Mouse (Mus musculus): ENCODE data around the gene Hoxd4.

The Hoxd4 gene

DNA sequence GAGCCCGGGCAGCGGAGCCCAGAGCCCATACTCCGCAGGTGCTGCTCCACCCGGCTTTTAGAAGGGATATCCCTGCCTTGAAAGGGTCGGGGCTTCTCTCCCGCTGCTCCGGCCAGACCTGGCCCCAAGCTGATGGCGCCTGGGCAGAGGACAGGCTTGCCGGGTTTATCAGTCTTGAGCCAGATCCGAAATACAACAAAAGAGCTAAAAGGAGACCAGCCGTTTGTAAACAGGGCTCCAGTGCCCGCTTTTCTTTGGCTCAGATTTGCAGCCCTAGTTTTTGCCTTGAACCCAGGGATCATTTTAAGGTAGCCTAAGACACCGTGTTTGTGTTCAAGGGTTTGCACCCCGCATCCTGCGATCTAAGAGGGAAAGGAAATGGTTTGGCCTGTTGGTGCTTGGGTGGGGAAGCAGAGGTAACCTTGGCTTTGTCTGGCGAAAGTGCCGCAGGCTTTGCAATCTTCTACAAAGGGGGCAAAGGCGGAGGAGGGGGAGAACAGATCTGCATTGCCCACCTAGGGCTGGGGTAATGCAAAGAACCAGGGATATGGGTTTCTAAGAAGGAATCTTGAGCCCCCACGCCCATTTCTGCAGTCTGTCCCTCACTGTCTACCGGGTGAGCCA lies 18.8 kb upstream of the Hoxd4 start:
- DNase-seq (ENCODE audit: low spot score), result no peak

- no peak for DNase-seq (ENCODE audit: low spot score)
These were observed 18.3 kb upstream of the Hoxd4 start for GRCm38 (mm10) chr2:74693432-74693827.

GRCm38 (mm10) chr2:74694066-74694465 lies 17.7 kb upstream of the Hoxd4 start:
- no peak for DNase-seq (ENCODE audit: low spot score)

- no peak for DNase-seq (ENCODE audit: low spot score)
These were observed 16.3 kb upstream of the Hoxd4 start for GRCm38 (mm10) chr2:74695383-74695782.

GRCm38 (mm10) chr2:74695813-74696430 lies 15.8 kb upstream of the Hoxd4 start:
- DNase-seq (ENCODE audit: low spot score), result no peak

GRCm38 (mm10) chr2:74696442-74697335 lies 15.0 kb upstream of the Hoxd4 start:
- no peak for DNase-seq (ENCODE audit: low spot score)

GRCm38 (mm10) chr2:74697567-74698121 lies 14.1 kb upstream of the Hoxd4 start, which contains the start of gene Hoxd9:
Hoxd9 (plus strand) TSS chr2:74697727.
- DNase-seq (ENCODE audit: low spot score), result no peak

DNA sequence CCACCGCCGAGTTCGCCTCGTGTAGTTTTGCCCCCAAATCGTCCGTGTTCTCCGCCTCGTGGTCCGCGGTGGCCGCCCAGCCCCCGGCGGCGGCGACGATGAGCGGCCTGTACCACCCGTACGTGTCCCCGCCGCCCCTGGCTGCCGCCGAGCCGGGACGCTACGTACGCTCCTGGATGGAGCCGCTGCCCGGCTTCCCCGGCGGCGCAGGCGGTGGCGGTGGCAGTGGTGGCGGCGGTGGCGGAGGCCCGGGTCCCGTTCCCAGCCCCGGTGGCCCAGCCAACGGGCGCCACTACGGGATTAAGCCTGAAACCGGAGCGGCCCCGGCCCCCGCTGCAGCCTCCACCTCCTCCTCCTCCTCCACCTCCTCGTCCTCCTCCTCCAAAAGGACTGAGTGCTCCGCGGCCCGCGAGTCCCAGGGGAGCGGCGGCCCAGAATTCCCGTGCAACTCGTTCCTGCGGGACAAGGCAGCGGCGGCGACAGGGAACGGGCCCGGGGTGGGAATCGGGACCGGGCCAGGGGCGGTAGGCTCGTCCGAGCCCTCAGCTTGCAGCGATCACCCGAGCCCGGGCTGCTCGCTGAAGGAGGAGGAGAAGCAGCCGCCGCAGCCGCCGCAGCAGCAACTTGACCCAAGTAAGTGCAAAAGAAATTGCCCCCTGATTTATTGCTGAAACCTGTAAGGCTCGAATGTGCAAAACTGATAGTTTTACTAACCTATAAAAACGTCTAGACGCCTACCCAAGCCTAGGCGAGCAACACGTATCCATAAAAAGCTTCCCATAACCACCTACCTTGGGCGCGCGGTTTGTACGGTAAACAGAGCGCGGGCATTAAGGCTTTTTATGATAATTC lies 13.3 kb upstream of the Hoxd4 start:
- DNase-seq (ENCODE audit: low spot score), result no peak

DNA sequence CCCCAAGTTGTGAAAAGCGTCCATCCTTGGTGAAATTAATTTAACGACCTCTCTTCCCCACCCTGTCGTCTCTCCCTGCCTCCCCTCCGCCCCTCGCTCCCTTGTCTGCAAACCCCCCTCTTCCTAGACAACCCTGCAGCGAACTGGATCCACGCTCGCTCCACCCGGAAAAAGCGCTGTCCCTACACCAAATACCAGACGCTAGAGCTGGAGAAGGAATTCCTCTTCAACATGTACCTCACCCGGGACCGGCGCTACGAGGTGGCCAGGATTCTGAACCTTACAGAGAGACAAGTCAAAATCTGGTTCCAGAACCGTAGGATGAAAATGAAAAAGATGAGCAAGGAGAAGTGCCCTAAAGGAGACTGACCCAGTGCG lies 12.7 kb upstream of the Hoxd4 start:
- DNase-seq (ENCODE audit: low spot score), result no peak

DNA sequence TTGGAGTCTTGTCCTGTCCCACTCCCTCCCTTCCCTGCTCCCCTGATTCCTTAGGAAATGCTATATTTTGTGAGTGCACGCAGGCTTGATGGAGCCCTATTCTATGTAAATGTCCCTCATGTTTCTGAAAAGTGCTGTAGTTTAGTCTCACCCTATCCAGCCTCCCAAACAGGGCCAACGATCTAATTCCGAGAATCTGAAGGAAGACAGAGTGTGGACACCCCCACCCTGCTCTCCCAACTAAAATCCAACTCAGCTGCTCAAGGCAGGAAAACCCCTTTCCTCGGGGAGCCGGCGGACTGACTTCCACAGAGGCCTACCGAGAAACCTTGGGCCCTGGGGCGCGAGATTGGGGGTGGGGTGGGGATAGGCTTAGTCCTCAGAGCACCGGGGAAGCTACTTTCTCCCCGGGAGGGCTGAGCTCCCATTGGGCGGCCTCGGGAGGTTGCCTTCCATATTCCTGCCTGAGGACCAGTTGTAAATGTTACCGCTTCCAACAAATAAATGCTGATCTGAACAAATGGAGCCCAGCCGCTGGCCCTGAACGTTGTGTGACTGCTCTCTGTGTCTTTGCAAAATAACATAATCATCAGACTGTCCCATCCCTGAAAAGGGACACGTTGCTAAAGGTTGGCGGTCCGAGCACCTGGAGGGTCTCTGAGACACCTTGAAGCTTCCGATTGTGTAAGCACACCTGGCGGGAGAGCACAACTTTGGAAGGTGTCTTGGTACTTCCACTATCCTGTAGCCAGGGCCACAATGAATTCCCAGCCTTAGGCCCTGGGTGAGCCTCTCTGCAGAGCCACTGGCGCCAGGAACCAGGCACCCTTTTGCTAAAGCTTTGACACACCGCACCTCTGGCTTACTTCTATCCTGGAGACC lies 11.8 kb upstream of the Hoxd4 start:
- DNase-seq (ENCODE audit: low spot score), result no peak

DNA sequence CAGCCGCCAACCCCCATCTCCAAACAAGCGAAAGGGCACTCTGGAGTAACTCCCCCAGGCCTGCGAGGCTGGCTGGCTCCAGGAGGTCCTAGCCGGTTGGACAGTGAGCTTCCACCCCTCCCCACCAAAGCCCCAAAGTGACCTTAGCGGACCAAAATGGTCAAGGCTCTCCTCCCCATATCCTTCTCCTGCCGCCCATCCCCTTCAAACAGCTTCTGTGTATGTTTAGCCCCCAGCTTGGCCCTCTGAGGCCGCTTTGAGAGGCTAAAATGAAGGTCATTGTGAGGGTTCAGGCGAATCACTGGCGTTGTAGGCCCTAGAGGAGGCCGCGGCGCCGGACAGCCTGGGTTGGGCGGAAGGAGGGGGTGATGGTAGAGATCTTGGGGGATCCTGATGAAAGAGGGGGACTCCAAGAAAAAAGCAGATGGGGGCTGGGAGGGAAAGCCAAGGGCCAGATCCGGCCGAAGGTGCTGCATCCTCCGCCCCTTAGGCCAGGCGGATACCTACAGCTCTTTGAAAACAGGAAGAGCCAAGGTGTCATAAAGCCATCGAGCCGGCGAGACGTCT lies 11.1 kb upstream of the Hoxd4 start:
- DNase-seq (ENCODE audit: low spot score), result no peak

- DNase-seq (ENCODE audit: low spot score), result peak; percentile 74
These were observed 9.5 kb upstream of the Hoxd4 start for GRCm38 (mm10) chr2:74701949-74702819.

DNA sequence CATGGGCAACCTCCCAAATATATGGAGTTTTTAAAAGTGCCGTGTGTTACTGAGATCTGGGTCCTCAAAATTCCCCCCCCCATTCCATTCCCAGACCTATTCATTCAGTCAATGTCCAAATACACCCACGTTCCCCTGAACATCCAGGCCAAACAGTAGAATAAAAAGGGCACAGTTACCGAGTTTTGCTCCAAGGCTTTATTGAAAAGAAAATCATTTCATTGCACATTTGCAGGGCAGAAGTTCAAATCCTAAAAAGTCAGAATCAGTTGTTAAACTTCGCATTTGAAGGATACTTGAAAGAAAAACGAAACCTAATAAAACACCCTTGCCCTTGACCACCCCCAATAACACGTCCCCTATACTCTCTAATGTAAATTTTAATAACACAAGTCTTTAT lies 8.9 kb upstream of the Hoxd4 start:
- no peak for DNase-seq (ENCODE audit: low spot score)

DNA sequence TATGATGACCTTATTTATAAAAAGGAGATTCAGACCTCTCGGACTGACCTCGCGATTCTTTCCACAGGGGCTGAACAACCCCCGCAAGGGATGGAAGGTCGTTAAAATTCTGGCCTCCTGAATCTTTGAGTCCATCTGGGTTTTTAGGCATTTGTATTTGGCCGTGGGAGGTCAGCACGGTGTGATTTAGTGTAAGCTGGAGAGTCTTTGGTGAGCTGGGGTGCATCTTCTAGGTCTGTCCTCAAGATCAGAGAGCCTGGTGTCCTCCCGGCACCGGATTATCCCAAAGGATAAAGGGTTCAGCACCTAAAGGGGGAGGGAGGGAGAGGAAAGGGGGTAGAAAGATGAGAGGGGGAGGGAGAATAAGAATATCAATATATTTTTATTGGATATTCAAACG lies 8.4 kb upstream of the Hoxd4 start:
- DNase-seq (ENCODE audit: low spot score), result no peak

DNA sequence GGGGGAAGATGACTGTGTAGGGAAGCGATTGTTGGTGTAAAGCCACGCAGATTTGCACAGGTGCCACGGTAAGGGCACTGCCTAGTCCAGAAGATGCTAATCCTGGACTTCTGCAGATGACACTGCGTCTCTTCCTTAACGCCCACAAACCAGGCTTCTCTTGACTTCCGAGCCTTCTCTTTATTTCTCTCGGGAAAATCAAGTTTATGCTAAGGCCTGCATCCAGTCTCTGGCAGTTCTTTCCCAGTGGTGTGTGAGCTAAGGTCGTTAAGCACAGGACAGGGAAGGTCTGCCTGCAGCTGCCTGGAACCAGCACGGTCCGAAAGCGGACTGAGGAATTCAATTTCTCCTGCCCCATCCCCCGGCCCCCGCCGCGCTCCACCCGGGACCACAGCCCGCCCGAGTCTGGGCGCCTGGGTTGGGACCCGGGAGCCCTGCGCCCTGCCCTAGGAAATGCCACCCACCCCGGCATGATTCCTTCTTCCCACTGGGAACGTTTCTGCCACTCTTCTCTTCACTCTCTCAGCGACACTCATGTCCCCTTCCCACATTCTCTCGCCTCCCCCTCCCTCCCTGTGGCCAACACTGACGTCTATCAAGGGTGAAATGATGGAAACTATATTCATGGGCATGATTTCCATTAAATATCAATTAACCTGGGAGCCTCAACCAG lies 7.9 kb upstream of the Hoxd4 start:
- DNase-seq (ENCODE audit: low spot score), result no peak

DNA sequence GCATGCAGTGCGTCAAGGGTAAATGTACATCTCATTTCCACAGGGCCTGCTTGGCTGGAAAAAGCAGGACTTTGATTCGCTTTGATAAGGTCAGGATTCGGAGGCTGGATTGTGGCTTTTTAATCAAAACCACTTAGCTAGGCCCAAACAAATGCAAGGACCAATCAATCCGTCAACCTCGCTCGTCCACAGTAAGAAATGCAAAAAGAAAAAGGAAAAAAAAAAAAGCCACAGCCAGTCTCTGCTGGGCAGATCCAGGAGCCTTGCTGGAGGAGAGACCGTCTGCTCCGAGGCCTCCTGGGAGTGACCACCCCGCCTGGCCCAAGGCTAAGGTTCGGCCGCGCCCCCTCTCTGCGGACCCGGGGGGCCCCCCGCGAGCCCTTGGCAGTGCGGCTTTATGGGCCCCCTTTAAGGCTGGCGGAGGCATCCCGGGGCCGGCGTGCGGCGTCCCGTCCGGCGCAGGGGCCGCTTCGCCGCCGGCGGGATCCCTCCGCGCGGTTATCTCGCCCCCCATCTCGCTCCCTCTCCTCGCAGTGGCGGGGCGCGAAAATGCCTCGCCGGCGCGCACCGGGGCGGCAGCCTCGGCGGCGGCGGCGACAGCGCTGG lies 7.2 kb upstream of the Hoxd4 start, which contains the start of gene Hoxd8:
Hoxd8 (plus strand) TSS at position 223 of the 606 bp plus-strand sequence.
- no peak for DNase-seq (ENCODE audit: low spot score)

DNA sequence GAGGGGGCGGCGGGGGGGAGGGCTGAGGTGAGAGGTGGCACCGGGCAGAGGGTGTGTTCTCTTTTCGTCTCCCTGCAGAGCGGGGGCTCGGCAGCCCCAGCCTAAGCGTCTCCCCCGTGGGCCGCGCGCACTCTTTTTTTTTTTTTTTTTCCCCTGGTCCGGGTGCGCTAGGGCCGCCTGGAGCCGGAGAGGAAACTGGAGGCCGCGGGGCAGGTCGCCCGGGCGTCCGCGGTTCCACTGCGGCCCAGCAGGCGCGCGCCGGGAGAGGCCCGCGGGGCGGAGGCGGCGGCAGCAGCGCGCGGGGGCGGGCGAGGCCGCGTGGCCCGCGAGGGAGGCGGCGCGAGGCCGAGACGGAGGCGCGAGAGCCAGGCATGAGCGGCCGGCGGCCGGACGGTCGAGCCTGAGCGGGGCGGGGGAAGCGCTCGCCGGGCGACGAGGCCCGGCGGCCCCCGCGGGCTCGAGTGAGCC lies 6.7 kb upstream of the Hoxd4 start:
- DNase-seq (ENCODE audit: low spot score), result no peak

GRCm38 (mm10) chr2:74705467-74706089 lies 6.2 kb upstream of the Hoxd4 start:
- no peak for DNase-seq (ENCODE audit: low spot score)
